Mouse (Mus musculus) kidney, postnatal 4 days (tissue): ENCODE data around the gene Gfy.
A peak's percentile ranks its signal among the peaks of the same experiment; 100 is the strongest.
"Not testable (repeated sequence)": the region's sequence is repeated elsewhere in the genome, so short reads cannot be mapped to it uniquely, and the experiment has no call there.

Source experiments
- DNase-seq, 2 experiments: peaks; one replicate each; pipeline ENCODE4 v3.0.0; 2021; ENCODE audit warnings: mixed read lengths in 2 of 2

Gene Gfy

DNA sequence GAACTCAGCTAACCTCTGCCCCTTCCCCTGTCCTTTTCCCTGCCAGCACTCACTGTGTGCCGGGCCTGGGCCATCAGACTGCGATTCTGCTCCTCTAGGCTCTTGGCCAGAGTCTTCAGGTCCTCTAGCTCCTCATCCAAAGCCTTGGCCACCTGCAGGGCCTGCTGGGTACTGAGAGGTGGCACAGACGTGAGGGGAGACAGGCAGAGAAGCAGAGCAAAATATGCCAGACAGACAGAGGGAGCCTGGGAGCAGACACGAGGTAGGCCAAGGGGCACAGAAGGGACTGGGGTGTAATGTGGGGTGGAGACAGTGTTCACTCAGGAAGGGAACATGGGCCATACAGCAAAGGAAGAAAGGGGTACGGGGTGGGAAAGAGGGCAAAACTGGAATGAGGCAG is 14.0 kb upstream of the Gfy start:
- peak in 1 of 2 experiments; percentile 27 for DNase-seq

DNA sequence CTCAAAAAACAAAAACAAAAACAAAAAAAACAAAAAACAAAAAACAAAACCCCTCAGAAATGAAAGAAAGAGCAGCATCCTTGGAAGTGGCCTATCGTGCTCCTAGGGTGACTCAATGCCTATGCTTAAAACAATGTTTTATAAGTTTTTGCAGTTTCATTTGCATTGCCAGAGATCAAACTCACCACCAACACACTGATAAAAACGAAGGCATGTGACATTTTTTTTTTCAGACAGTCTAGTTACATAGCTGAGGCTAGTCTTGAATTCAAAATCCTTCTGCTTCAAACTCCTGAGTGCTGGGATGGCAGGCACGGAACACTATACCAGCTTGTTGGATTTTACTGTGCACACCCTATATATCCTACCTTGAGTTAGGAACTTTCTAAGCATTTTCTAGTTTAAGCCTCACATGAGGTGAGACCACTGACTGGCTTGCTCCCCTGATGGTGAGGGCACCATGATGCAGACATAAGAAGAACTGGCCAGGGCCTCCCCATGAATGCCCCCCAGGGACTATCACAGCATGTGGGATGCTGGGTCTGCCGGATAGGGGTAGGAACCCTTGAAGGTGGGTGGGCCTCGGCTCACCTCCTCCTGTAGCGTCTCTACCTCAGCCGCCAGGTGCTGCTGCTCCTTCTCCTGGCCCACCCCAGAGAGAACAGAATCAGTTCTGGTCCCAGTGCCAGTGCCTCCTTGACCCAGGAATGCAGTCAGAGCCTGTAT is 13.4 kb upstream of the Gfy start:
- no peak for DNase-seq

DNA sequence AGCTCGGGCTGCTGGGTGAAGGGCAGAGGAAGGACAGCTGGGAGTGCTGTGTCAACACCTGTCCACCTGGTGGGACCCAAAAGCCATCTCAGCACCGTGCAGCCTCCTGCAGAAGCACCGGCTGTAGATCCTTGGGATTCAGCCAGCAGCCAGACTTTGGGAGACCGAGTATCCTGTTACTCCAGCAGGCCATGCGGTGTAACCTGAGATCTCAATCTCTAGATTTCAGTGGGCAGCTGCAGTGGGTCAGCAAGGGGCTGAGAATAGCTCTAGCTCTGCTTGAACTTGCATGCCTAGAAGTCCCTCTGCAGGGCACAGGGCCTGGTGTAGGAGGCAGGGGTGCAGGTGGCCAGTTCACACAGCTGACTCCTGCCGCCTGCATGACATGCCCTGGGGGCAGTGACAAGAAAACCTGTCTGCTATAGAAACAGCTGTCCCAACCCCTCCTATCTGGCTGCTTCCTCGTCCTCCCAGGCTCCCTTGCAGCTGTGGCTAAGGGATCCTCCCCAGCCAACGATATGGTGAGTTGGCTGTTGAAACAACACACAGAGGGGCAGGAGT is 12.5 kb upstream of the Gfy start:
- DNase-seq, result peak; percentile 41 to 64

DNA sequence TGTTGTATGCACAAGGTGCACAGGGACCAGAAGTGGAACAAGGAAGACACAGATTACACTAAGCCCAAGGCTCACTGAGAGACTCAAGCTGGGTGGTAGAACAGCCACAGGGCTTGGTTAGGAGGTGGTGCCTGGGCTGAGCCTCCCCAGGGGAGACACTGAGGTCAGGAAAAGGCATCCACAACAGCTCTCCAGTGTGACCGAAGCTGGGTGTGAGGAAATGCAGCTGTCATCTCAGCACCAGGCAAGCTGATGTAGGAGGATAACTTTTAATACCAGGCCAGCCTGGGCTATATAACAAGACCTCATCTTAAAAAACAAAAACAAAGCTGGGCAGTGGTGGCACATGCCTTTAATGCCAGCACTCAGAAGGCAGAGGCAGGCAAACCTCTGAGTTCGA is 11.8 kb upstream of the Gfy start:
- peak in 1 of 2 experiments; percentile 39 for DNase-seq

DNA sequence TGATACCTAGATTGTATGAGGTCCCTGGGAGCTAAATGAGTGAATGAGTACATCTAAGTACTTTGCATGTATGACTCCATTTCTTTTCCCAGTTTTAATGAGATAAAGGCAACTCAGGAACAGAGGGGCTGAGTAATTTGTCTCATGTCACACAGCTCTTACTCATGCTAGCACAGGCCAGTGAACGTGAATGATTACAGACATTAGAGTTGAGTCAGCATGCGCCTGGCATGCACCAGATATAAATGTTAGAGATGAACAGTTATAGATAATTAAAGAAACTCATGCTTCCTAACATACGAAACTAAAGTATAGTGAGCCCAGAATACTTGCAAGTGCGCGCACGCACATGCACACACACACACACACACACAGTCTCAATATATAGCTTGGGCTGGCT is 10.8 kb upstream of the Gfy start:
- no peak for DNase-seq

DNA sequence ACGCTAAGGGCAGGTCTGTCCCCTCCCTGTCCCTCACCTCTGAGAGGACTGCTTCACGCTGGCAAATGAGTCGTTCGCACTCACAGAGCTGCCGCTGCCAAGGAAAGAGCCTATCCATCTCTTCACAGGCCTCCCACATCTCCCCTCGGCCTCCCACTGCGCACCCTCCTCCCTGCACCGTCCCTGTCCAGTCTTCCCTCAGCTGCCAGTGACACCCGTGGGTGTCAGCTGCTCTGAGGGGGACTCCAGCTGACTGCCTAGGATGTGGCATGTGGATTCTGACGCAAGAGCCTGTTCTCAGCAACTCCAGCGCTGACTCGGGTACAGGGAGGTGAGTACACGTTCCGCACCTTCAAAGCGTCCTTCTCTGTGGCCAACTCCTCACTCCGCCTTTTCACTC is 10.2 kb upstream of the Gfy start:
- no peak for DNase-seq

DNA sequence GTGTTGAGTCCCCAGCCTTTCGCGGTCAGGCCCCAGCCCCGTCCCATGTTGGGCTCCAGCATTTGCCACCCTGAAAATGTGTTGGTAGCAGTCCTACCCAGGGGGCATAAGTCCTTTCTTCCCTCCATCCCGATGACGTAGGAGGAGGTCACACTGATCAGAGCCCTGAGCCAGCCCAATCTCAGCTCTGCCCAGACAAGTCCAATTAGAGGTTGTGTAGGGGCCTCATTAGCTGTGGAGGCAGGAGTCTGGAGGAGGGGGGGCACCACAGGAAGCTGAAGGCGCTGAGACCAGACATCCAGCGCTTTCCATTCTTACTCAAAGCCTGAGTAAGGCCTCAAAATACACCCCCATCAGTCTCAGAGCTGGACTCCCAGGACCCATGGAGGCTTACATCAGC is 6.6 kb upstream of the Gfy start:
- DNase-seq, result no peak

DNA sequence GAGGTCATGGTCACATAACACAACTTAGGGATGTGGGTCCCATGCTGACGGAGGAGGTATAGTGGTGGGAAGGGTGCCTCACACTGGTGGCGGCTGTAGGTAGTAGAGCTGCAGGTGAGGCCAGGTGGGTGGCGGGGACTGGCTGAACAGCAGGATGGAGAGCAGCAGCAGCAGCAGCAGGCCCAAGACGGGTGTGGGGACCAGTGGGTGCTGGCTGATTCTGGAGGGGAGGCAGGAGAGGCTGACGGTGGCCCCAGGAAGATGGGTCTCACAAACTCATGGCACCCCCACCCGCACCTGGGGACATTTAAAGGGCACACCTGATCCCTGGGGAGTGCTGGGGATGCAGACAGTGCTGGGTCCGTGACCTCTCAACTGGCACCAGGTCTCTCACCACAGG is 4.3 kb upstream of the Gfy start:
- no peak for DNase-seq

DNA sequence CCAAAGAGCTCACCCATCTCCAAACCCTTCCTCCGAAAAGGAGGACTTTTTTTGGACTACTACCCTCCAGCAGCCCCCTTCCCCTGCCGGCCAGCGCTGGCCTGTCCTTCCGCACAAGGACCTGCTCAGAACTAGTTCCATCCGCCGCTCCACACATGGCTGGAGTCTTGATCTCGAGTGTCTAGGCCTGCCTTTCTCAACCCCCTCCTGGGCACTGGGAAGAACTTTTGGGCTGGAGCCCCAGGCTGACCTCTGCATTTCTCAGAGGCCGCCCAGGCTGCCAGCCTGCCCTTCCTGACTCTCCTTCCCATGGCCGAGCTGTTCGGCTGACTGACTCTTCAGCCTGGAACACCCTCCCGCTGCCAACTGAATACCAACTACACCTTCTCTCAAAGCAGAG is 3.2 kb upstream of the Gfy start:
- no peak for DNase-seq

DNA sequence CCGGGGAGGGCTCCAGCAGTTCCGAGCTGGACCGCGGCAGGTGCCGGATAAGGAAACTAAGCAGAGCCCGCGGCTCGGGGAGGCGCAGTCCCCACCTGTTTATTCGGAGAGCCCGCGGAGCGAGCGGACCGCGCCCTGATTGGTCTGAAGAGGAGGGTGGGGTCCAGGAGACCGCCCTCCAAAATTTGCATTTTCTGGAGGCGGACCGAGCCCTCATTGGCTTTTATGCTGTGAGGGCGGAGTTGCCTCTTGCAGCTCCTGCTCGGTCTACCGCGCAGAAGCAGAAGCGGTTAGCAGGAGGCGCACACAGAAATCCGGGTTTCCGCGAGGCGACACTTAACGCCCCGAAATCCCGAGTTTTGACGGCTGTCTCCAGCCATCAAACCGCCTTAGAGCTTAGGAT is 2.8 kb upstream of the Gfy start:
- DNase-seq, result peak; percentile 89 to 92

DNA sequence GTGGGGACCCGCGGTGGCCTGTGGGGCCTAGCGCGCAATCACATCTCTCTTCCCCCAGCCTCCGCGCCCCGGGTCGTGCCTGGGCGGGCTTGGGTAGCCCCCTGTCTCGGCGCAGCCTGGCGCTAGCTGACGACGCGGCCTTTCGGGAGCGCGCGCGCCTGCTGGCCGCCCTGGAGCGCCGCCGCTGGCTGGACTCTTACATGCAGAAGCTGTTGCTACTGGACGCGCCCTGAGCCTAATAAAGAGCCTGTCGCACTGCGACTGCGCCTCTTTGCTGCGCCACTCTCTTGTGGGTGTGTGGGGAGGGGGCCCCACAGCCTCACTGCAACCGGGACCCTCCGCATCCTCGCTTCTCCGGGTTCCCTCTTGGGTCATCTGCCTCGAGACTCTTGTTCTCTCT is 2.2 kb upstream of the Gfy start:
- peak in 1 of 2 experiments; percentile 48 for DNase-seq

DNA sequence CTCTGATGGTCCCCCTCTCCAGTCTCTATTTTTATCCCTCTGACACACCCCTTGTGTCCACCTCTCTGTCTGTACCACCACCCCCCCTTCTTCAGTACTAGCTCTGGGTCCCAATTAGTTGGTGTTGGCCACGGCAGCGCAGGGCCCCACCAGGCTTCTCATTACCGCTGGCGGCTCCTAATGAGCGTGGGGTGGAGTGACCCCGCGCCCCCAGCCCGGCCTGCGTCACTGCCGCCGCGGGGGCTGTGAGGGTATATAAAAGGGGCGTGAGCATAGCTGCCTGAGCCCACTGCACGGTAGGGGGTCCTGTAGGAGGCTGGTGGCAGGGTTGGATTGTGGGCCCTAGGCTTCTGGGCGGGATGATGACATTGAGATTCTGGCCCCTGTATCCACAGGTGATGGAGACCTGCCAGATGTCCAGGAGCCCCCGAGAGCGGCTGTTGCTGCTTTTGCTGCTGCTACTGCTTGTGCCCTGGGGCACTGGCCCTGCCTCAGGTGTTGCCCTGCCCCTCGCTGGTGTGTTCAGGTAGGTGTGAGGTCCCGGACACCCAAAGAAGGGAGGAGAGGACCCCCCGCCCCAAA is 1.6 kb upstream of the Gfy start, which contains the start of gene Pth2:
TSS of gene Pth2 (plus strand) at position 100 of the 582 bp plus-strand sequence.
- no peak for DNase-seq

DNA sequence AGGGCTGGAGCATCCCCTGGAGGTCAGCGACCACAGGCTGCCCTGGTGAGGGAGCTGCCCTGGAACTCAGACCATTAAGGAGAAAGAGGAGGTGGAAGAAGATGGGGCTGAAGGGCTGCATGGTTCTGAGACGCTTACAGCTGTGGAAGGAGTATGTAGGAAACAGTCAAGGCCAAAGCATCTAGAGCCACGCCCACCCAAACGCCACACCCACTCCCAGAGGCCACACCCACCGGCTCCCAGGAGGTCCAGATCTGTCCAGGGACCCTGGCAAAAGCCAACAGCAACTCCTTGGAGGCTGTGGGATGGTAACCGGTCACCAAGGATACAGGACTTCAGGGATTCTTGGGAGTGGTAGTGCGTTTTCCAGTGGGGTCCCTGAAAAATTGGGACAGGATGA is 819 bp downstream of the Gfy start:
- peak in 1 of 2 experiments; percentile 38 for DNase-seq

DNA sequence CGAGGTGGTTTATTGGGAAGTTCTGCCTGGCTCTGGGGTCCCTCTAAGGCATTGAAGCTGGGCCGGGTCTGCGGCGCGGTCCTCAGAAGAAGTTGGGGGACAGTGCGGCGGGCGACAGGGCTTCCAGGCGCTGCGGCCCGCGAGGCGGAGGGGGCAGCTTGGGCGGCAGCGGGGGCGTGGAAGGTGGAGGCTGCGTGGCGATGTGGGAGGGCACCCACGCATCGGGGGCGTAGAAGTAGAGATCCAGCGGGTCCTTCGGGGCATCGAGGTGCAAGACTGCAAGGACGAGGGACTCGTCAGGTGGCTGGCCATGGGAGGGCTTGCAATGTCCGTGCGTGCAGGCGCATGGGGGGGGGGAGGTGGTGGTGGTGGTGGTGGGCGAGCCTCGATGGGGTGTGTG is 3.0 kb downstream of the Gfy start:
- no peak for DNase-seq

DNA sequence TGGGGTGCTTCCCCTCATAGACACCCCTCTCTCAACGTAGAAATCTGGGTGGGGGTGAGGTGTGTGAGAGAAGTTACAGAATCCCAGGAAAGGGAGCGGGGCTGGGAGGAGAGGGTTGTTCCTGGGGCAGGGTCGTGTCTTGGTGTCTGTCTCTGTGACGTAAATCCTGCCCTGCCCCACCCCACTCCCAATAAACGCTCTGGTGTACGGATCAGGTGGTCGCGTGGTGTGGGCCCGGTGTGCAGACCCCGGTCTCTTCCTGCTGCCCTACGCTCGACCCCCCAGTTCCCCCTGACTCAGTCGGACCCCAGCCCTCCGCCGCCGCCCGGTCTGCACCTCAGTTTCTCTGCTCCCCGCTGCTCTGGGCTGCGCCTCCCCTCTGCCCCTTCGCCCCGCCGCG is 3.4 kb downstream of the Gfy start:
- DNase-seq, result no peak

DNA sequence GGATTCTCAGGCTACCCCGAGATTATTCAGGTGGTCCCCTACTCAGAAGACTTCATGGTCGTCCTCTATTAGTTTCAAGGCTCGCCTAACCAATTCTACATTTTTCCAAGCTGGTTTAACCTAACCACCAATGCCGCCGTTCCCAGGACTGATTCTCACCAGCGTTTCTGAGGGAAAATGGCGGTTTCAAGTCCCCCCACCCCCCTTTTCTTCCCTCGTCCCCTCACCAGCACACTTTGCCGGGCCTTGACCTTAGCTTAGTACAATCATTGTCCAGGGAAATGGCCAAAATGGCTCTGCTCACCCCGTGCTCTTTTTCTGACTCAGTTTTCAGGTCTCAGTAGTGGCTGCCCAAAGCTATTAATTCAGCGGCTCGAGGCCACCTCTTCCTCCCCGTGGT is 4.0 kb downstream of the Gfy start:
- no peak for DNase-seq

DNA sequence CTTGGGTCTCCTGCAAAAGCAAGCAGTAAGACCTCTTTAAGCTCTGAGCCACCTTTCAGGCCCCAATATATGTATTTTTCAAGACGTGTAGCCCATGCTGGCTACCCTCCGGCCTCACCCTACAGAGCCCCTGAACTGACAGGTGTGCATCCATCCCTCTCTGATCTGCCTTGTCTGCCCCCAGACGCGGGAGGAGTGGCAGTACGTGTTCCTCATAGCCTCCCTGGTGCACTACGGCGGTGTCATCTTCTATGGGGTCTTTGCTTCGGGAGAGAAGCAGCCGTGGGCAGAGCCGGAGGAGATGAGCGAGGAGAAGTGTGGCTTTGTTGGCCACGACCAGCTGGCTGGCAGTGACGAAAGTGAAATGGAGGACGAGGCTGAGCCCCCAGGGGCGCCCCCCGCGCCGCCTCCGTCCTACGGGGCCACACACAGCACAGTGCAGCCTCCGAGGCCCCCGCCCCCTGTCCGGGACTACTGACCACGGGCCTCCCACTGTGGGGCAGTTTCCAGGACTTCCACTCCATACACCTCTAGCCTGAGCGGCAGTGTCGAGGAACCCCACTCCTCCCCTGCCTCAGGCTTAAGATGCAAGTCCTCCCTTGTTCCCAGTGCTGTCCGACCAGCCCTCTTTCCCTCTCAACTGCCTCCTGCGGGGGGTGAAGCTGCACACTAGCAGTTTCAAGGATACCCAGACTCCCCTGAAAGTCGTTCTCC is 4.6 kb downstream of the Gfy start:
- DNase-seq, result no peak

DNA sequence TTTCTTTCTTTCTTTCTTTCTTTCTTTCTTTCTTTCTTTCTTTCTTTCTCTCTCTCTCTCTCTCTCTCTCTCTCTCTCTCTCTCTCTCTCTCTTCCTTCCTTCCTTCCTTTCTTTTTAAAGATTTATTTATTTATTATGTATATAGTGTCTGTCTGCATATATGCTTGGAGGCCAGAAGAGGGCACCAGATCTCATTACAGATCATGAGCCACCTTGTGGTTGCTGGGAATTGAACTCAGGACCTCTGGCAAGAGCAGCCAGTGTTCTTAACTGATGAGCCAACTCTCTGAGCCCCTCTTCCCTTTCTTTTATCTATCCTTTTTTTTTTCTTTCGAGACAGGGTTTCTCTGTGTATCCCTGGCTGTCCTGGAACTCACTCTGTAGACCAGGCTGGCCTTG is 5.6 kb downstream of the Gfy start:
- DNase-seq, result not testable (repeated sequence)

DNA sequence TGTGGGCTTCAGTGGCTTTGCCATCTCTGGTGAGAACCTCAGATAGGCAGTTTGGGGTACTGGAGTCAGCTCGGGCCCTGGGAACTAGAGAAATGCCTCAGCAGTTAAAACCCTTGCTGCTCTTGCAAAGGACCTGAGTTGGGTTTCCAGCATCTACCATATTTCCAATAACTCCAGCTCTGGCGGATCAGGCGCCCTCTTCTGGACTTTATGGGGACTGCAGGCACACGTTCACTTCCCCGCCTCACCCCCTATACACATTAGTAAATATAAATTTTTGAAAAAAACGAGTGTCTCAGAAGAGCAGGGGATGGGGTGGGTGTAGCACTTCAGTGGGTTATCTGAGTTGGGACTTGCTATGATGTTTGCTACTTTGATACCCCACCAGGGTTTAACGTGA is 6.4 kb downstream of the Gfy start:
- peak in 1 of 2 experiments; percentile 44 for DNase-seq

DNA sequence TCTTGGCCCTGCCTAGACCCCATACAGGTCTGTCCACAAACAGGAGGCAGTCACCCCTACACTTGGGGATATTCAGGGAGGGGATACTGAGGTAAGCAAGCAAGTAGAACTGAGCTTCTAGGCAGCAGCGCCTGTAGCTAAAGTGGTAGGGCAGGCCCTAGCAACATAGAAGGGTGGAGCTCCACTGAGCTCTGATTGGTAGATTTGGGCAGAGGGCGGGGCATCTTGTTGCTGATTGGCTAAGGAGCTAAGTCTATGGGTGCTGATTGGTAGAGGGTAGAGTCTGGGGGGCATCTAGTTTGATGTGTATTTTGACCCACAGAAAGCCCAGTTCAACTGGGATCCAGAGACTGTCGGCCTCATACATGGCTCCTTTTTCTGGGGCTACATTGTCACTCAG is 9.9 kb downstream of the Gfy start:
- no peak for DNase-seq

DNA sequence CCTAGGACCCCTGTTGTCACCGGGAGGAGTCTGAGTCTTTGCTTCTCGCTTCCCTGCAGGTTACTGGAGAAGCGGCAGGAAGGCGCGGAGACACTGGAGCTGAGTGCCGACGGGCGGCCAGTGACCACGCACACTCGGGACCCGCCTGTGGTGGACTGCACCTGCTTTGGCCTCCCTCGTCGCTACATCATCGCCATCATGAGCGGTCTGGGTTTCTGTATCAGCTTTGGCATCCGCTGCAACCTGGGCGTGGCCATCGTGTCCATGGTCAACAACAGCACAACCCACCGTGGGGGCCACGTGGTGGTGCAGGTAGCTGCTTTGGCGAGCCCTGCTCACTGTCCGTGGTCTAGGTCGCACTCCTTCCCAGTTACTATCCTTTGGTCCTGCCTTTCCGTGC is 10.7 kb downstream of the Gfy start:
- no peak for DNase-seq

DNA sequence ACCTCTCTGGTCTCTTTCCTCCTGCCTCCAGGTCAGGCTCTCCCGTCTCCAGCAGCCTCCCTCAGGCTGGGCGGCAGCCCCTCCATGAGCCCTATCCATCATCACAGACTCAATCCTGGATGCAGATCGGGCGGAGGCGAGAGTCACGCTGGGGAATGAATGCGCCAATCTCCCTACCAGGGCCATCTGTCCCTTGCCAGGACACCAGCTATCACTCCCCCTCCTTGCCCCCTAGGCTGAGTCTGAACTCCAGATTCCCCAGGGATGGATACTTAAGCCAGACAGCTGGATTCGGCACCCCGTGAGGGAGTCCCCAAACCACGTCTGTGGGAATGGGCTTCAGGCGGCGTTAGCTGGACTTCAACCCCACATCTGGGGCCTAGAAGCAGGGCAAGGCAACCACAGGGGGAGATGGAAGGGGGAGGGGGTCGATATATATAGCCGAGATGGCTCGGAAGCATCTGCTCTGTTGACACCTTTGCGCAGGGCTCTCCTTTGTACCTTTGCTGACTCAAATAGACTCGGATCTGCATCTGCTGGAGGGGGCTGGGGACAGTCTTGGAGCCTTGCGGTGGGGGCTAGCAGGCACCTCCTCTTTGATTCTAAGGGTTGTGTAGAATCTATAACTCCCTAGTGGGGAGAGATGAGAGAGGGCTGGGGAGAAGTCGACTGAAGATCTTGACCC is 11.5 kb downstream of the Gfy start:
- no peak for DNase-seq

DNA sequence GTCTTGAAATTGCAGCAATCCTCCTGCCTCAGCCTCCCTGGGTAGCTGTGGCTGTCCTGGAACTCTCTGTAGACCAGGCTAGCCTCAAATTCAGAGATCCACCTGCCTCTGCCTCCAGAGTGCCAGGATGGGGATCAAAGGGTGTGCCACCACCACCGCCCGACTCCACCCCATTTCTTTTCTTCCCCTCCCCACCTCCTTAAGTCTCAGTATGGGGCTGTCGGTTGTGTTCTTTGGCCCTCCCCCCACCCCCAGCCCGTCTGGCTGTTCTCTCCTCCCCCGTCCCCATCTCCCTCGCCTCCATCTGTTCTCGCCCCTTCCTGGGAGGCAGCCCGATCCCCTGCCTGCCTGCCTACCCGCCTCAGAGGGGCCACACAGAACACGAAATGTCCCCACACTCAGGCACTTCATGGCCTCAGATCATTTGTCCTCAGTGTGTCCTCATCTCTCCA is 12.4 kb downstream of the Gfy start:
- no peak for DNase-seq
